Mouse (Mus musculus) myocyte (in vitro differentiated cells): Measurements from ENCODE around the gene Dpep3.

ENCODE experiments used
- CEBPB ChIP-seq: IDR thresholded peaks from 2 replicates; pipeline ENCODE4 v1.6.1; 2011; ENCODE audit warnings: mild to moderate bottlenecking, moderate library complexity; ENCODE audit not compliant: poor library complexity, insufficient read depth, severe bottlenecking
- E2F4 ChIP-seq: IDR thresholded peaks from one replicate; pipeline ENCODE4 v1.6.1; 2011; ENCODE audit warnings: mild to moderate bottlenecking, control low read depth, moderate library complexity; ENCODE audit not compliant: insufficient read depth
- MAX ChIP-seq: IDR thresholded peaks from one replicate; pipeline ENCODE4 v1.6.1; 2011; ENCODE audit warnings: low read depth, mild to moderate bottlenecking, control low read depth
- MYOD1 ChIP-seq, 3 experiments: IDR thresholded peaks; one replicate each; pipeline ENCODE4 v1.6.1; 2011; ENCODE audit warnings: control low read depth in 2 of 3, low read depth in 2 of 3, mild to moderate bottlenecking in 2 of 3, moderate library complexity in 1 of 3; ENCODE audit not compliant: insufficient read length in 2 of 3, control insufficient read depth in 1 of 3
- MYOG ChIP-seq, 3 experiments: IDR thresholded peaks; one replicate each; pipeline ENCODE4 v1.6.1; 2011; ENCODE audit warnings: control low read depth in 2 of 3, low read depth in 2 of 3, mild to moderate bottlenecking in 2 of 3; ENCODE audit not compliant: insufficient read length in 2 of 3, control insufficient read depth in 1 of 3, insufficient read depth in 1 of 3
- POLR2A ChIP-seq: IDR thresholded peaks from one replicate; pipeline ENCODE4 v1.6.1; 2011; ENCODE audit warnings: low read depth, mild to moderate bottlenecking, control low read depth, moderate library complexity; ENCODE audit not compliant: insufficient read length
- POLR2AphosphoS2 ChIP-seq: IDR thresholded peaks from one replicate; pipeline ENCODE4 v1.6.1; 2011; ENCODE audit warnings: low read depth, control low read depth; ENCODE audit not compliant: insufficient read length
- REST ChIP-seq: IDR thresholded peaks from one replicate; pipeline ENCODE4 v1.6.1; 2011; ENCODE audit warnings: mild to moderate bottlenecking, control low read depth, moderate library complexity; ENCODE audit not compliant: insufficient read depth, insufficient read length
- TCF12 ChIP-seq: IDR thresholded peaks from one replicate; pipeline ENCODE4 v1.6.1; 2011; ENCODE audit warnings: mild to moderate bottlenecking, control low read depth; ENCODE audit not compliant: poor library complexity, insufficient read depth, severe bottlenecking
- TCF3 ChIP-seq: IDR thresholded peaks from one replicate; pipeline ENCODE4 v1.6.1; 2011; ENCODE audit warnings: low read depth, control low read depth; ENCODE audit not compliant: insufficient read length
- USF1 ChIP-seq: IDR thresholded peaks from one replicate; pipeline ENCODE4 v1.6.1; 2011; ENCODE audit warnings: low read depth, mild to moderate bottlenecking, control low read depth, moderate library complexity

DNA sequence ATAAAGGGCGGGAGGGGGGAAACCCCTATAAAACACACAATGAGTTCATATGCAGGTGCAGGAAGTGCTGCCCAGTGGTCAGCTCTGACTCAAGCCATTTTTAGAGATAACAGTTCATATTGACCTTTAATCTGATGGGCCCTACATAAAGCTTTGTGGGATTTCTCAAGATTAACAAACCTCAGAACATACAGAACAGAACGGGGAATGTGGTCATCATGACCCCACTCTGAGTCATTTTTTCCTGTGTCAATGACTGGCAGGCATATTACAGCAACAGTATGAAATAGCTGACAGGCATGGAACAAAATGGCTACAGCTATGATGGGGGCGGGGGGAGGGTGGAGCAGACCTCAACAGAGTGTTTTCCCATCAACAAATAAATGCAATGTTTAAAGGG, 27.9 kb upstream of the Dpep3 start:
- TF ChIP-seq USF1, result no peak
- no peak for TF ChIP-seq MYOG (IDR thresholded peaks at IDR 0.05; ENCODE audit: control insufficient read depth in 1 of 3, insufficient read depth in 1 of 3, insufficient read length in 2 of 3, low read depth in 2 of 3)
- no peak for TF ChIP-seq TCF12
- no peak for TF ChIP-seq POLR2A
- TF ChIP-seq POLR2AphosphoS2, result no peak
- no peak for TF ChIP-seq REST
- TF ChIP-seq E2F4, result no peak
- TF ChIP-seq MYOD1 (IDR thresholded peaks at IDR 0.05; ENCODE audit: control insufficient read depth in 1 of 3, insufficient read length in 2 of 3, low read depth in 2 of 3), result no peak
- no peak for TF ChIP-seq TCF3
- TF ChIP-seq CEBPB, result peak; percentile 66
- no peak for TF ChIP-seq MAX
